Mouse (Mus musculus): Measurements from ENCODE around the gene Pcna.

DNA sequence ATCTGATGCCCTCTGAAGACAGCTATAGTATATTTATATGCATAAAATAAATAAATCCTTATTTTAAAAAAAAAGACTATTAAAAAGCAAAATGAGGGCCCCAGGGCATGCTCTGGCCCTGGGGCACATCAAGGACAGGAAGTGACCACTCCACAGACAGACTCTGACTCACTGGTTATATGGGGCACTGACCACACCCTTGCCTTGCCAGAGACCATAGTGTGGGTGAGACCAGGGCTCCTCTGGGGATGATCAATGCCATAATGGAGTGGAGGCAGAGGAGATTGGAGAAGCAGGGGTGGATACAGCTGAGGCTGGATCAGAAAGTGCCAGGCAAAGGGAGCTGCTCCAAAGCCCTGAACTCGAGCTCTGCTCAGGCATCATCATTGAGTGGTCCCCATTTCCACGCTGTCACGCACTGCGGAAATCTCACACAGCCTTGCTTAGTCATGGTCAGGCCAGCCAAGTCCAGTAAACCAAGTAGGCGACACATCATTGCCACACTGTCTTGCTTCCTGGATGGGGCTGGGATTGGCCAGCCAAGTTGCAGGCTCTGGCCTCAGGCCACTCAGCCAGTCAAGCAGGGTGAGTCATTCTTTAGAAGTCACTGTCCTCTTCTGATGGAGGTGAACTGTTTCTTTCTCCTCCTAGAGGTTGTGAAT lies 41.0 kb downstream of the Pcna start:
- TF ChIP-seq CTCF (IDR thresholded peaks at IDR 0.05; ENCODE audit: borderline replicate concordance, insufficient read depth, low read length) (no peak), POLR2A (IDR thresholded peaks at IDR 0.05; ENCODE audit: low read depth, low read length) (no peak)

Measured in embryonic fibroblast, embryonic 13.5 days (primary cell).